Mouse (Mus musculus): ENCODE data around the gene Otop3. TPM values are rescaled to one million over a fixed set of nuclear protein-coding genes. Genes with fewer than 3 reads are reported as not detected.
"Not testable (repeated sequence)": the region's sequence is repeated elsewhere in the genome, so short reads cannot be mapped to it uniquely, and the experiment has no call there.

The Otop3 gene
- polyA plus RNA-seq, 1 experiment from 2014 or later = not detected

- 0 out of 2 replicates have a peak overlapping the region, but pooled peaks have one; percentile 11 for H3K4me2 ChIP-seq (ENCODE audit: low read depth, low read length, severe bottlenecking)
- 76% methylated on average over 5 of the region's 5 CpGs for WGBS
- H3K27ac ChIP-seq (ENCODE audit: low read depth, low read length) = no peak overlapping the region
- peak overlapping the region; percentile 23 for H3K9ac ChIP-seq (ENCODE audit: low read length)
- ATAC-seq (replicated peaks; ENCODE audit: low FRiP score) (no peak), DNase-seq (ENCODE audit: low spot score) (no peak)
- H3K27me3 ChIP-seq (ENCODE audit: control insufficient read depth, insufficient read depth, low read length) = no peaks in the 10 kb centered on the region
- no peaks in the 10 kb centered on the region; the same call in 1 of the 2 replicates for H3K36me3 ChIP-seq (ENCODE audit: control insufficient read depth, insufficient read depth, low read length)
- no peak overlapping the region for H3K4me3 ChIP-seq (ENCODE audit: low read depth, low read length)
- peaks cover 21% of the 10 kb centered on the region for H3K4me1 ChIP-seq (replicated peaks; ENCODE audit: control insufficient read depth, insufficient read depth, low read length)
- no peaks in the 10 kb centered on the region for H3K9me3 ChIP-seq (ENCODE audit: control insufficient read depth, low read length)
Observed at GRCm38 (mm10) chr11:115384587-115384986, 50.1 kb downstream of the Otop3 start.

GRCm38 (mm10) chr11:115386859-115387258 lies 52.3 kb downstream of the Otop3 start:
- 97% methylated on average over 3 of the region's 3 CpGs for WGBS
- not testable (repeated sequence) for H3K27ac ChIP-seq (ENCODE audit: low read depth, low read length); H3K4me2 ChIP-seq (ENCODE audit: low read depth, low read length, severe bottlenecking); H3K4me3 ChIP-seq (ENCODE audit: low read depth, low read length); H3K9me3 ChIP-seq (ENCODE audit: control insufficient read depth, low read length); ATAC-seq (replicated peaks; ENCODE audit: low FRiP score); H3K9ac ChIP-seq (ENCODE audit: low read length); DNase-seq (ENCODE audit: low spot score); H3K27me3 ChIP-seq (ENCODE audit: control insufficient read depth, insufficient read depth, low read length); H3K36me3 ChIP-seq (ENCODE audit: control insufficient read depth, insufficient read depth, low read length)
- peaks cover 21% of the 10 kb centered on the region for H3K4me1 ChIP-seq (replicated peaks; ENCODE audit: control insufficient read depth, insufficient read depth, low read length)

GRCm38 (mm10) chr11:115391358-115391757 lies 56.8 kb downstream of the Otop3 start:
- ATAC-seq (replicated peaks; ENCODE audit: low FRiP score) (no peak), DNase-seq (ENCODE audit: low spot score) (no peak)
- Histone ChIP-seq H3K4me1 (replicated peaks; ENCODE audit: control insufficient read depth, insufficient read depth, low read length) (no peaks in the 10 kb centered on the region), H3K9me3 (ENCODE audit: control insufficient read depth, low read length) (no peaks in the 10 kb centered on the region), H3K4me3 (ENCODE audit: low read depth, low read length) (no peak overlapping the region), H3K4me2 (ENCODE audit: low read depth, low read length, severe bottlenecking) (no peak overlapping the region), H3K36me3 (ENCODE audit: control insufficient read depth, insufficient read depth, low read length) (peaks cover 12% of the 10 kb centered on the region), H3K9ac (ENCODE audit: low read length) (no peak overlapping the region), H3K27ac (ENCODE audit: low read depth, low read length) (no peak overlapping the region), H3K27me3 (ENCODE audit: control insufficient read depth, insufficient read depth, low read length) (no peaks in the 10 kb centered on the region)
- WGBS = 94% methylated on average over 7 of the region's 7 CpGs

- no peak overlapping the region for H3K4me2 ChIP-seq (ENCODE audit: low read depth, low read length, severe bottlenecking)
- ATAC-seq (replicated peaks; ENCODE audit: low FRiP score) = no peak
- DNase-seq (ENCODE audit: low spot score) = no peak
- peaks cover 12% of the 10 kb centered on the region for H3K36me3 ChIP-seq (ENCODE audit: control insufficient read depth, insufficient read depth, low read length)
- H3K9me3 ChIP-seq (ENCODE audit: control insufficient read depth, low read length) = no peaks in the 10 kb centered on the region
- H3K27me3 ChIP-seq (ENCODE audit: control insufficient read depth, insufficient read depth, low read length) = no peaks in the 10 kb centered on the region
- H3K4me3 ChIP-seq (ENCODE audit: low read depth, low read length) = no peak overlapping the region
- H3K27ac ChIP-seq (ENCODE audit: low read depth, low read length) = no peak overlapping the region
- no peaks in the 10 kb centered on the region for H3K4me1 ChIP-seq (replicated peaks; ENCODE audit: control insufficient read depth, insufficient read depth, low read length)
- WGBS = 79% methylated on average over 34 of the region's 34 CpGs
- H3K9ac ChIP-seq (ENCODE audit: low read length) = no peak overlapping the region
Observed at GRCm38 (mm10) chr11:115393721-115394325, 59.3 kb downstream of the Otop3 start.

Other genes starting within 250 kb of the Otop3 start
- gene Rab37, start 243.3 kb upstream of the Otop3 start, polyA plus RNA-seq (2014; fragmentation: Nextera tagmentation; extraction: Ambion mirVana) = 0.83 and 0.98 TPM in 2 replicates
- gene Cd300lf, start 200.7 kb upstream of the Otop3 start, polyA plus RNA-seq (2014; fragmentation: Nextera tagmentation; extraction: Ambion mirVana) = not detected in 2 replicates
- 34.3 and 35.2 TPM in 2 replicates for gene Slc9a3r1, start 171.4 kb upstream of the Otop3 start, polyA plus RNA-seq (2014; fragmentation: Nextera tagmentation; extraction: Ambion mirVana)
- 8.8 and 9.2 TPM in 2 replicates for gene Tmem104, start 147.2 kb upstream of the Otop3 start, polyA plus RNA-seq (2014; fragmentation: Nextera tagmentation; extraction: Ambion mirVana)
- gene Nat9, start 146.9 kb upstream of the Otop3 start, polyA plus RNA-seq (2014; fragmentation: Nextera tagmentation; extraction: Ambion mirVana) = 13.8 and 16.0 TPM in 2 replicates
- gene Grin2c, start 67.5 kb upstream of the Otop3 start, polyA plus RNA-seq (2014; fragmentation: Nextera tagmentation; extraction: Ambion mirVana) = 0.12 TPM in 1 of 2 replicates, not detected in the other
- gene Fdxr, start 57.7 kb upstream of the Otop3 start, polyA plus RNA-seq (2014; fragmentation: Nextera tagmentation; extraction: Ambion mirVana) = 13.8 and 15.6 TPM in 2 replicates
- gene Fads6, start 37.1 kb upstream of the Otop3 start, polyA plus RNA-seq (2014; fragmentation: Nextera tagmentation; extraction: Ambion mirVana) = 0.25 and 0.45 TPM in 2 replicates
- not detected in 2 replicates for gene Otop2, start 27.6 kb upstream of the Otop3 start, polyA plus RNA-seq (2014; fragmentation: Nextera tagmentation; extraction: Ambion mirVana)
- not detected in 2 replicates for gene Ush1g, start 12.7 kb upstream of the Otop3 start, polyA plus RNA-seq (2014; fragmentation: Nextera tagmentation; extraction: Ambion mirVana)
- 22.3 and 26.0 TPM in 2 replicates for gene Hid1, start 33.0 kb downstream of the Otop3 start, polyA plus RNA-seq (2014; fragmentation: Nextera tagmentation; extraction: Ambion mirVana)
- 29.0 and 29.7 TPM in 2 replicates for gene Cdr2l, start 47.2 kb downstream of the Otop3 start, polyA plus RNA-seq (2014; fragmentation: Nextera tagmentation; extraction: Ambion mirVana)
- gene Mrpl58, start 69.0 kb downstream of the Otop3 start, polyA plus RNA-seq (2014; fragmentation: Nextera tagmentation; extraction: Ambion mirVana) = 253 and 265 TPM in 2 replicates
- 814 TPM in 2 replicates for gene Atp5h, start 85.2 kb downstream of the Otop3 start, polyA plus RNA-seq (2014; fragmentation: Nextera tagmentation; extraction: Ambion mirVana)
- gene Kctd2, start 85.4 kb downstream of the Otop3 start, polyA plus RNA-seq (2014; fragmentation: Nextera tagmentation; extraction: Ambion mirVana) = 24.5 and 27.1 TPM in 2 replicates
- gene Trim80, start 105.8 kb downstream of the Otop3 start, polyA plus RNA-seq (2014; fragmentation: Nextera tagmentation; extraction: Ambion mirVana) = 0.16 and 0.23 TPM in 2 replicates
- gene Slc16a5, start 127.7 kb downstream of the Otop3 start, polyA plus RNA-seq (2014; fragmentation: Nextera tagmentation; extraction: Ambion mirVana) = 0.16 and 0.24 TPM in 2 replicates
- gene Armc7, start 140.9 kb downstream of the Otop3 start, polyA plus RNA-seq (2014; fragmentation: Nextera tagmentation; extraction: Ambion mirVana) = 8.9 and 9.7 TPM in 2 replicates
- gene Nt5c, start 157.1 kb downstream of the Otop3 start, polyA plus RNA-seq (2014; fragmentation: Nextera tagmentation; extraction: Ambion mirVana) = 72.6 and 78.5 TPM in 2 replicates
- 961 and 989 TPM in 2 replicates for gene Jpt1, start 179.7 kb downstream of the Otop3 start, polyA plus RNA-seq (2014; fragmentation: Nextera tagmentation; extraction: Ambion mirVana)
- gene Sumo2, start 201.5 kb downstream of the Otop3 start, polyA plus RNA-seq (2014; fragmentation: Nextera tagmentation; extraction: Ambion mirVana) = 1,384 and 1,509 TPM in 2 replicates
- 236 and 245 TPM in 2 replicates for gene Nup85, start 229.7 kb downstream of the Otop3 start, polyA plus RNA-seq (2014; fragmentation: Nextera tagmentation; extraction: Ambion mirVana)

Measured in forebrain, embryonic 11.5 days (tissue).